Mouse (Mus musculus): ENCODE measurements around the gene Prkce.

The Prkce gene

GRCm38 (mm10) chr17:86167320-86168230, at the start of gene Prkce:
Prkce (plus strand) TSS chr17:86167785.
- DNase-seq, result peak; percentile 76 to 85

- no peak for DNase-seq
These were observed 44.4 kb upstream of the Prkce start for GRCm38 (mm10) chr17:86123146-86123545.

- no peak for DNase-seq
These were observed 41.7 kb upstream of the Prkce start for GRCm38 (mm10) chr17:86125908-86126307.

- no peak for DNase-seq
These were observed 39.4 kb upstream of the Prkce start for GRCm38 (mm10) chr17:86128198-86128597.

- DNase-seq, result peak; percentile 29 to 30
These were observed 35.1 kb upstream of the Prkce start for GRCm38 (mm10) chr17:86132534-86132933.

- no peak for DNase-seq
These were observed 33.1 kb upstream of the Prkce start for GRCm38 (mm10) chr17:86134461-86134860.

- no peak for DNase-seq
These were observed 31.8 kb upstream of the Prkce start for GRCm38 (mm10) chr17:86135835-86136234.

GRCm38 (mm10) chr17:86144537-86145078, 23.0 kb upstream of the Prkce start:
- peak in 1 of 2 experiments; percentile 17 for DNase-seq

GRCm38 (mm10) chr17:86145079-86145951, 22.3 kb upstream of the Prkce start, which contains the start of gene Srbd1:
Srbd1 (minus strand) TSS chr17:86145175.
- DNase-seq, result peak; percentile 90 to 96

- no peak for DNase-seq
These were observed 17.9 kb upstream of the Prkce start for GRCm38 (mm10) chr17:86149726-86150125.

- peak; percentile 76 to 77 for DNase-seq
These were observed 16.7 kb upstream of the Prkce start for GRCm38 (mm10) chr17:86150867-86151348.

GRCm38 (mm10) chr17:86156999-86157398, 10.6 kb upstream of the Prkce start:
- no peak for DNase-seq

GRCm38 (mm10) chr17:86162672-86163071, 4.9 kb upstream of the Prkce start:
- no peak for DNase-seq

GRCm38 (mm10) chr17:86164416-86164815, 3.2 kb upstream of the Prkce start:
- DNase-seq, result no peak

- DNase-seq, result no peak
These were observed 1.5 kb upstream of the Prkce start for GRCm38 (mm10) chr17:86166051-86166566.

GRCm38 (mm10) chr17:86166567-86167319, 842 bp upstream of the Prkce start:
- peak; percentile 92 to 94 for DNase-seq

GRCm38 (mm10) chr17:86168231-86168981, 821 bp downstream of the Prkce start:
- peak in 1 of 2 experiments; percentile 41 for DNase-seq

- no peak for DNase-seq
These were observed 1.5 kb downstream of the Prkce start for GRCm38 (mm10) chr17:86169092-86169491.

- DNase-seq, result no peak
These were observed 2.8 kb downstream of the Prkce start for GRCm38 (mm10) chr17:86170164-86170958.

GRCm38 (mm10) chr17:86175516-86175915, 7.9 kb downstream of the Prkce start:
- DNase-seq, result no peak

All from kidney, adult 8-10 months (tissue).